Mouse (Mus musculus) Muller cell, postnatal 12 days (primary cell): ENCODE measurements around the gene Rbm6.

Experiments used
- DNase-seq: peaks from one replicate; pipeline ENCODE4 v3.0.0-alpha.2; 2015; ENCODE audit errors: inconsistent ontology term

Gene Rbm6

GRCm38 (mm10) chr9:107880411-107880810, 7.4 kb upstream of the Rbm6 start:
- DNase-seq: no peak

GRCm38 (mm10) chr9:107872350-107873098, 513 bp downstream of the Rbm6 start:
- peak; percentile 96 for DNase-seq

GRCm38 (mm10) chr9:107866081-107866480, 7.0 kb downstream of the Rbm6 start:
- DNase-seq: no peak

- no peak for DNase-seq
Measured at GRCm38 (mm10) chr9:107864493-107864892, 8.5 kb downstream of the Rbm6 start.

GRCm38 (mm10) chr9:107858343-107858742, 14.7 kb downstream of the Rbm6 start:
- DNase-seq: no peak

GRCm38 (mm10) chr9:107848922-107849321, 24.1 kb downstream of the Rbm6 start:
- no peak for DNase-seq

- DNase-seq: no peak
Measured at GRCm38 (mm10) chr9:107842709-107843108, 30.3 kb downstream of the Rbm6 start.

GRCm38 (mm10) chr9:107838869-107839268, 34.2 kb downstream of the Rbm6 start:
- no peak for DNase-seq

- DNase-seq: peak; percentile 78
Measured at GRCm38 (mm10) chr9:107833826-107834225, 39.2 kb downstream of the Rbm6 start.

GRCm38 (mm10) chr9:107831765-107832164, 41.3 kb downstream of the Rbm6 start:
- DNase-seq: no peak

GRCm38 (mm10) chr9:107812132-107812531, 60.9 kb downstream of the Rbm6 start:
- DNase-seq: no peak

- no peak for DNase-seq
Measured at GRCm38 (mm10) chr9:107810985-107811384, 62.1 kb downstream of the Rbm6 start.

- DNase-seq: no peak
Measured at GRCm38 (mm10) chr9:107791714-107792113, 81.3 kb downstream of the Rbm6 start.

- DNase-seq: no peak
Measured at GRCm38 (mm10) chr9:107782536-107783203, 90.4 kb downstream of the Rbm6 start.

- no peak for DNase-seq
Measured at GRCm38 (mm10) chr9:107776809-107777208, 96.2 kb downstream of the Rbm6 start.

- no peak for DNase-seq
Measured at GRCm38 (mm10) chr9:107774411-107774810, 98.6 kb downstream of the Rbm6 start.

GRCm38 (mm10) chr9:107771782-107772181, 101.3 kb downstream of the Rbm6 start:
- no peak for DNase-seq

GRCm38 (mm10) chr9:107770374-107771290, 102.4 kb downstream of the Rbm6 start, which contains the start of gene Rbm5:
TSS of gene Rbm5 (minus strand) at chr9:107770996.
- DNase-seq: peak; percentile 96

- no peak for DNase-seq
Measured at GRCm38 (mm10) chr9:107770037-107770373, 103.0 kb downstream of the Rbm6 start.

GRCm38 (mm10) chr9:107769445-107770000, 103.5 kb downstream of the Rbm6 start:
- DNase-seq: peak; percentile 3

GRCm38 (mm10) chr9:107768851-107769250, 104.2 kb downstream of the Rbm6 start:
- no peak for DNase-seq

- no peak for DNase-seq
Measured at GRCm38 (mm10) chr9:107759593-107759992, 113.4 kb downstream of the Rbm6 start.
